Mouse (Mus musculus) intestine, embryonic 15.5 days (tissue): ENCODE results near the gene Snrpd2. TPM values are rescaled to one million over a fixed set of nuclear protein-coding genes. Genes with fewer than 3 reads are reported as not detected.

Experiments used
- ATAC-seq: fragments of 200-750 bp; cut with Nextera tagmentation; 2 replicates; pipeline ENCODE4 v1.8.0; 2017; ENCODE audit warnings: moderate TSS enrichment, moderate library complexity
- H3K27ac ChIP-seq: fragments of 300-500 bp; sonication (generic); 2 replicates; pipeline ENCODE4 v1.5.1; 2015; ENCODE audit warnings: mild to moderate bottlenecking, inconsistent platforms
- H3K27me3 ChIP-seq: fragments of 300-500 bp; sonication (generic); replicated peaks from 2 replicates; pipeline ENCODE4 v1.6.1; 2015; ENCODE audit warnings: inconsistent platforms
- H3K36me3 ChIP-seq: fragments of 300-500 bp; sonication (generic); 2 replicates; pipeline ENCODE4 v1.6.1; 2015; ENCODE audit warnings: inconsistent platforms
- H3K4me1 ChIP-seq: fragments of 300-500 bp; sonication (generic); replicated peaks from 2 replicates; pipeline ENCODE4 v1.6.1; 2015; ENCODE audit warnings: inconsistent platforms
- H3K4me2 ChIP-seq: fragments of 300-500 bp; sonication (generic); replicated peaks from 2 replicates; pipeline ENCODE4 v1.6.1; 2015; ENCODE audit warnings: mild to moderate bottlenecking, inconsistent platforms
- H3K4me3 ChIP-seq: fragments of 300-500 bp; sonication (generic); replicated peaks from 2 replicates; pipeline ENCODE4 v1.5.1; 2015; ENCODE audit warnings: inconsistent platforms
- H3K9ac ChIP-seq: fragments of 300-500 bp; sonication (generic); 2 replicates; pipeline ENCODE4 v1.6.1; 2015; ENCODE audit warnings: inconsistent platforms
- H3K9me3 ChIP-seq: fragments of 300-500 bp; sonication (generic); 2 replicates; pipeline ENCODE4 v1.6.1; 2016; ENCODE audit warnings: inconsistent platforms
- WGBS: fragments of 180-500 bp; shearing (Covaris S2); methylation state at CpG from one replicate; pipeline ENCODE4 v1.1.7; 2015; 5-methylcytosine and 5-hydroxymethylcytosine counted together
- polyA plus RNA-seq: library from polyadenylated mRNA; unstranded; fragments of >200 nt; fragmentation: Nextera tagmentation; extraction: Ambion mirVana; gene quantifications from 2 replicates; pipeline ENCODE4 v1.2.1, GENCODE M21; 2015

Snrpd2 gene
- polyA plus RNA-seq: 138 TPM in 2 replicates

DNA sequence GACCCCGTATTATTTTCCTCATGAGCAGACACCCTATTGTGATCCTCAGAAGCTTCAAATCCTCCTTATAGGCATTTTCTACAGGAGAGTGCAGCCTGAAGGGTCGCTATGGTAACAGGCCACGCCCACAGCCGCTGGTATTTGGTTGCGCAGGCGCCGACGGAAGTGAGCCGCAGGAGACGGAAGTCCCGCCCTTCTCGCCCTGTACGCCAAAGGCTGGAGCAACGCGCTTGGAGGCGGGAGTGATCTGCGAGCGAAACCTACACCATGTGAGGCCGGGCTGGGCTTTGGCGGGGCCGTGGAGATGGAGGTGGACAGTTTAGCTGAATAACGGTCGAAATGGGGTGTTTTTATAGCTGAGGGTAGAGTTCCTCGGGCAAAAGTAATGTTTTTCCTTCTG is at the start of gene Snrpd2:
Gene Snrpd2 (plus strand): TSS at position 97 of the 400 bp plus-strand sequence.
- Histone ChIP-seq H3K27ac (peak within 1 kb of the TSS; percentile 71), H3K4me3 (peak within 1 kb of the TSS; percentile 67), H3K36me3 (peaks cover 19% of the 10 kb centered on the region), H3K27me3 (no peaks in the 10 kb centered on the region), H3K9ac (peak within 1 kb of the TSS; percentile 75), H3K4me2 (peak within 1 kb of the TSS; percentile 80), H3K4me1 (peaks cover 15% of the 10 kb centered on the region), H3K9me3 (no peaks in the 10 kb centered on the region)
- WGBS: under 1% methylated on average over 24 of the region's 24 CpGs
- ATAC-seq: peak; percentile 94

DNA sequence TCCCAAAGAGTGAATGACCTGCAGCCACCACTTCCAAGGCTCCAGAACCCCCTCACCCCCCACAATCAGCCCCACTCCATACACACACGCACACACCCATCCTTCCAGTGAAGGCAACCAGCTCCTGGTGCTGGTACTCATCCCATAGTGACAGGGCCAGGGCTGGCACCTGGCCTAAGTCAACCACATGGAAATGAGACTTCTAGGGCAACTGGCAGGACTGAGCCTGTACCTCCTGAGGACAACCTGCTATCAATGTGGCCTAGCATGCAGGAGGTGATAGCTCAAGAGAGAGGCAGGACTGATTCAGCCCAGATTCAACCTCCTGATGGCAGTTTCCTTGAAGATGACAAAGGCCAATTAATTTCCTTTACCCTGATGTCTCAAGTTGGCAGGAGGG is 49.2 kb upstream of the Snrpd2 start:
- H3K9me3 ChIP-seq: no peaks in the 10 kb centered on the region
- H3K4me3 ChIP-seq: no peak overlapping the region
- H3K9ac ChIP-seq: no peak overlapping the region
- peaks cover 18% of the 10 kb centered on the region for H3K4me1 ChIP-seq
- no peak overlapping the region for H3K4me2 ChIP-seq
- H3K27ac ChIP-seq: no peak overlapping the region
- 0 out of 2 replicates have a peak, but pooled peaks cover 2% of the 10 kb centered on the region for H3K36me3 ChIP-seq
- H3K27me3 ChIP-seq: no peaks in the 10 kb centered on the region
- WGBS: 79% methylated on average over 1 of the region's 1 CpGs
- no peak for ATAC-seq

DNA sequence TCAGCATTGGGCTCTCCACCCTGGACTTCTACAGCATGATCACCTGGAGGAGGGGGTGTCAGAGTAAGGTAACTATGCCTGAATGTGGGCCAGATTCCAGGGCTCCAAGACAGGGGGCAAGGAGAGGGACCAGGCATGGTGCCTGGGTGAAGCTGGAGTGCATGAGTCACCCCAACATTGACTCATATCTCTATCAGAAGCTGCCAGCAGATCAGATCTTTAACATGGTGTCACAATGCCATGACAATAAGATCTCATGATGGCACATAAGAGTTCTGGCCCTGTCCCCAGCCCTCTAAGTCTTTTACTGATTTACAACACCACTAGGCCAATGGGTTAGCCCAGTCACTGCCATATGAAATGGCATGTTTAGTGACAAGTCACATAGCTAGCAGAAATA is 45.8 kb upstream of the Snrpd2 start:
- no peak overlapping the region for H3K4me3 ChIP-seq
- no peaks in the 10 kb centered on the region for H3K9me3 ChIP-seq
- H3K9ac ChIP-seq: no peak overlapping the region
- ATAC-seq: no peak
- H3K27me3 ChIP-seq: no peaks in the 10 kb centered on the region
- no peak overlapping the region for H3K27ac ChIP-seq
- no peak overlapping the region for H3K4me2 ChIP-seq
- no peaks in the 10 kb centered on the region for H3K4me1 ChIP-seq
- H3K36me3 ChIP-seq: 0 out of 2 replicates have a peak, but pooled peaks cover 2% of the 10 kb centered on the region

DNA sequence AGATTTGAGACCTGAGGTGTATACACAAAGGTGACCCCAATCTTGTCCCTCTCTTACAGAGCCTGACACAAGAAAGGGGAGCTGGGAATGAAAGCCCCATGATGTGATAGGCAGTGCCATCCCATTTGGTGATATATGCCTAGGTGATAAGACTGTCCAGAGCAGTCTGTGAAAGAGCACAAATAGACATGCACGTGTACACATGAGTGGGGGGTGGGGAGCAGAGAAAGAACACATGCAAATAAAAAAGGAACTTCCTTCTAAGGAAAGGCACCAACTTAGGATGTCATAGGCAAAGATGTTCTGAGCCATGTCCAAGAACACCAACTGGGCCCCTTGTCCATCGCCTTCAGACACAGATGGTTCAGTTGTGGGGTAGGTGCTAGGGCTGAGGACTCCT is 45.0 kb upstream of the Snrpd2 start:
- no peak overlapping the region for H3K9ac ChIP-seq
- no peaks in the 10 kb centered on the region for H3K4me1 ChIP-seq
- no peak overlapping the region for H3K4me2 ChIP-seq
- no peaks in the 10 kb centered on the region for H3K27me3 ChIP-seq
- 81% methylated on average over 2 of the region's 2 CpGs for WGBS
- H3K36me3 ChIP-seq: 0 out of 2 replicates have a peak, but pooled peaks cover 2% of the 10 kb centered on the region
- ATAC-seq: no peak
- no peak overlapping the region for H3K27ac ChIP-seq
- H3K4me3 ChIP-seq: no peak overlapping the region
- no peaks in the 10 kb centered on the region for H3K9me3 ChIP-seq

DNA sequence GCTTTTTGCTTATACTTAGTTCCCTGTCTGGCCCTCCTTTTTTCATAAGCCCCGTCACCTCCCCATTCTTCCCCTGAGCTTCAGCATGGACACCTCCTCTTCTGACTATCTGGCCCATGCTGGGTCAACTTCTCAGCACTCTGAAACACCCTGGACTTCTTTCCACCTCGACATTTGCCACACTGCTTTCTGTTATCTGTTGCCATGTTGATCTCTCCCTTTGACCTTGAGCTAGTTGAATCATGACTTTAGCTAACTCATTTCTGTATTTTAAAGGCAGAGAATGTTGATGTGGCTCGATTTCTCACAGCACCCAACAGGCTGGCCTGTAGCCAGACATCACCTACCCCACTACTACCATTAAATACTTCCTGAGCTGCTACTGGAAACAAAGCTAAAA is 42.1 kb upstream of the Snrpd2 start:
- no peak overlapping the region for H3K4me2 ChIP-seq
- no peak for ATAC-seq
- H3K36me3 ChIP-seq: 0 out of 2 replicates have a peak, but pooled peaks cover 2% of the 10 kb centered on the region
- H3K9me3 ChIP-seq: no peaks in the 10 kb centered on the region
- H3K9ac ChIP-seq: no peak overlapping the region
- H3K27ac ChIP-seq: no peak overlapping the region
- 46% methylated on average over 3 of the region's 3 CpGs for WGBS
- no peak overlapping the region for H3K4me3 ChIP-seq
- no peaks in the 10 kb centered on the region for H3K27me3 ChIP-seq
- H3K4me1 ChIP-seq: no peaks in the 10 kb centered on the region

DNA sequence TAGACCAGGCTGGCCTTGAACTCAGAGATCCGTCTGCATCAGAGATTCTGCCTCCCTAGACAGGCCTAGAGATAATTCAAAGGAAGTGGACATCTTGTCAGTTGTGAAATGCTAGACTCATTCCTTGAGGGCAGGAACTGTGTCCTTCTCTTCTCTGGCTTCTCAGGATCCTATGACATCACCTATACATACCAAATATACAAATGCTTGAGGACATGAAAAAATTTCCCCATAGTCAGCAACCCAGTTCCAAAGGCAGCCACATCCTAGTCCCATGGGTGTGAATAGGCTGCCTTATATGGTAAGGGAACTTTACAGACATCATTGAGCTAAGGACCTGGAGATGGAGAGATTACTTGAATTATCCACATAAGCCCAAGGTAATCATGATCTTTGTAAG is 40.0 kb upstream of the Snrpd2 start:
- Histone ChIP-seq H3K9ac (no peak overlapping the region), H3K4me2 (no peak overlapping the region), H3K4me3 (no peak overlapping the region), H3K9me3 (no peaks in the 10 kb centered on the region), H3K4me1 (no peaks in the 10 kb centered on the region), H3K27me3 (no peaks in the 10 kb centered on the region), H3K36me3 (no peaks in the 10 kb centered on the region), H3K27ac (no peak overlapping the region)
- 89% methylated on average over 1 of the region's 1 CpGs for WGBS
- ATAC-seq: no peak

DNA sequence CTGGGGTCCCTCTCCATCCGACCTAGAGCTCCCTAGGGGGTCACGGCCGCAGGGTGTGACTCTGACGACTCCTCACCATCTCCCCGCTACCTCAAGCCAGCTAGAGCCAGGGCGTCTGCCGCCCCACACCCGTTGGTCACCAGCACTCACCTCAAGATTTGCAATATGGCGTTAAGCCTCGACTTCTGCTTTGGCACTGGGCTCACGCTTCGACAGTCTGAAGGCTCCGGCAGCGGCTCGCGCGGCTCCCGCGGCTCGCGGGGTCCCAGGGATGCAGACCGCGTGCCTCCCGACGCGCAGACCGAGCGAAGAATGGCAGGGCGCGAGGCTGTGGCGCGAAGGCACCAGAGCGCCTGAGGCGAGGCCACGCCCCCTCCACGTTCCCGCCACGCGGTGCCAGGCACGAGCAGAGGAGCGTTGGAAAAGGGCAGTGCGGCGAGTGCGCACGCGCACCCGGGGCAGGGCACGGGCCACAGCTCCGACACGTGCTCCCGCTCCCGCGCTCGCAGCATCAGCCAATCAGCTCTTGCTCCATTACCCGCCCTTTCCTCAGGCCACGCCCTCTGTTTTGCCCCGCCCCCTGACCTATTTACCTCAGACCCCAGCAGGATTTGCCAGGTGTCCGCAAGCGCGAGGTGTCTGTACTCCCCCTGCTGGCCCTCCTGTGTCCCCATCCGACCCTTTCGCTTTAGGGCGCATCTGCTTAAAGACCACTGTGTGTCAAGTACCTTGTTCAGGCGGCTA is 31.3 kb upstream of the Snrpd2 start, which contains the start of gene Gm4969:
Gene Gm4969 (minus strand): TSS at position 341 of the 744 bp plus-strand sequence.
- Histone ChIP-seq H3K9ac (no peak within 1 kb of the TSS), H3K4me2 (peak within 1 kb of the TSS; percentile 70), H3K4me3 (peak within 1 kb of the TSS; percentile 25), H3K36me3 (no peaks in the 10 kb centered on the region), H3K4me1 (peaks cover 6% of the 10 kb centered on the region), H3K9me3 (no peaks in the 10 kb centered on the region), H3K27me3 (no peaks in the 10 kb centered on the region), H3K27ac (no peak within 1 kb of the TSS)
- ATAC-seq: peak; percentile 21
- 28% methylated on average over 47 of the region's 64 CpGs for WGBS

GRCm38 (mm10) chr7:19119083-19119482 is 30.4 kb upstream of the Snrpd2 start:
- Histone ChIP-seq H3K27ac (no peak overlapping the region), H3K4me2 (no peak overlapping the region; the same call in 1 of the 2 replicates), H3K36me3 (no peaks in the 10 kb centered on the region), H3K9me3 (no peaks in the 10 kb centered on the region), H3K4me3 (no peak overlapping the region), H3K27me3 (no peaks in the 10 kb centered on the region), H3K9ac (no peak overlapping the region), H3K4me1 (peaks cover 6% of the 10 kb centered on the region)
- 93% methylated on average over 8 of the region's 8 CpGs for WGBS
- peak; percentile 26 for ATAC-seq

- Histone ChIP-seq H3K27ac (no peak within 1 kb of the TSS), H3K9me3 (no peaks in the 10 kb centered on the region), H3K9ac (peak within 1 kb of the TSS; percentile 73), H3K4me1 (peaks cover 6% of the 10 kb centered on the region), H3K27me3 (no peaks in the 10 kb centered on the region), H3K4me2 (peak within 1 kb of the TSS; percentile 76), H3K4me3 (peak within 1 kb of the TSS; percentile 67), H3K36me3 (no peaks in the 10 kb centered on the region)
- 2% methylated on average over 34 of the region's 34 CpGs for WGBS
- peak; percentile 97 for ATAC-seq
Observed at GRCm38 (mm10) chr7:19119631-19120429, 29.7 kb upstream of the Snrpd2 start, which contains the start of gene Fbxo46. Gene Fbxo46 (plus strand): TSS chr7:19119859.

DNA sequence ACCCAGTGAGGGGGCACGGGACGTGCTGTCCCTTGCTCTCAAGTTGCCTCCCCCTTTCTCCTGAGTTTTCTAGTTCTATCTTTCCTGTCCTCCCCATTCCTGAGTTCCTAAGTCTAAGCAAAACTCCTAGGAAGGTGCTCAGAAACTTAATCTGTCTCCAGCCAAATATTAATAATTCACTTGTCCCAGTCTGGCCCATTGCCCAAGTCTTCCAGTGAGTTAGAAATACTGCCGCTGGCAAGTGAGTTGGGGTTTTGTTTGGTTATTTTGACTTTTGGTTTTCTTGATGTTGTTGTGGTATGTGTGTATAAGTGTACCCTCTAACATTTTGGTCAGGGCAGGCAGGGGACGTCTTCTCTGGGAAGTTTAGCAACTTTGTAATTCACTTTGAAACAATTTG is 27.8 kb upstream of the Snrpd2 start:
- no peaks in the 10 kb centered on the region for H3K9me3 ChIP-seq
- H3K4me1 ChIP-seq: peaks cover 6% of the 10 kb centered on the region
- ATAC-seq: no peak
- H3K36me3 ChIP-seq: no peaks in the 10 kb centered on the region
- H3K27ac ChIP-seq: no peak overlapping the region
- H3K27me3 ChIP-seq: no peaks in the 10 kb centered on the region
- H3K9ac ChIP-seq: no peak overlapping the region
- no peak overlapping the region for H3K4me2 ChIP-seq
- H3K4me3 ChIP-seq: no peak overlapping the region
- 79% methylated on average over 4 of the region's 4 CpGs for WGBS

- no peak overlapping the region for H3K4me3 ChIP-seq
- H3K9ac ChIP-seq: no peak overlapping the region
- no peaks in the 10 kb centered on the region for H3K36me3 ChIP-seq
- no peak for ATAC-seq
- H3K27me3 ChIP-seq: no peaks in the 10 kb centered on the region
- no peaks in the 10 kb centered on the region for H3K4me1 ChIP-seq
- 86% methylated on average over 6 of the region's 6 CpGs for WGBS
- no peak overlapping the region for H3K27ac ChIP-seq
- H3K4me2 ChIP-seq: no peak overlapping the region
- H3K9me3 ChIP-seq: no peaks in the 10 kb centered on the region
Observed at GRCm38 (mm10) chr7:19124713-19125112, 24.8 kb upstream of the Snrpd2 start.

DNA sequence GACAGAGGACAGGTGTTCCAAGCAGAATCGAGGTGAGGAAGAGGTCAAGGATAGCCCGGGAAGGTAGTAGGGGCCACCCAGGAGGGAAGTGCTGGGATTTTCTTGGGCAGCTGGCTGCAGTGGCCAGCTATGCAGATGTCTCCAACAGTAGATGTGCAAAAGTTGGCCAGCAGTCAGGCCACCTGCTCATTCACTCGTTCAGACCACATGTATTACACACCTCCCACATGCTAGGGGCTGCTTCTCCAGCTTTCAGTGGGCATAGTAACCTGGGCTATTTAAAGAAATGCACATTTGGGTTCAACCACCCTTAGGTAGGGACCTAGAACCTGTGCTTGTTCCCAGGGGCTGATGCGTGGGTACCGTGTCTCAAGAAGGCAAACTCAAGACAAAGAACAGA is 21.8 kb upstream of the Snrpd2 start:
- ATAC-seq: no peak
- Histone ChIP-seq H3K27me3 (no peaks in the 10 kb centered on the region), H3K36me3 (no peaks in the 10 kb centered on the region), H3K27ac (no peak overlapping the region), H3K4me3 (no peak overlapping the region), H3K4me2 (no peak overlapping the region), H3K4me1 (peaks cover 12% of the 10 kb centered on the region; the same call in 1 of the 2 replicates), H3K9me3 (no peaks in the 10 kb centered on the region), H3K9ac (no peak overlapping the region)
- 75% methylated on average over 5 of the region's 5 CpGs for WGBS
